Mouse (Mus musculus): ENCODE data around the gene Olfr53. TPM values are rescaled to one million over a fixed set of nuclear protein-coding genes. Genes with fewer than 3 reads are reported as not detected.
"Not testable (repeated sequence)": the region's sequence is repeated elsewhere in the genome, so short reads cannot be mapped to it uniquely, and the experiment has no call there.

The Olfr53 gene
- not detected for total RNA-seq (2021)

- intact Hi-C loops (cut with DNase I), result no loop called here
- no peak for DNase-seq (ENCODE audit: extremely low spot score in 1 of 2, low spot score in 2 of 2)
Observed at GRCm38 (mm10) chr7:140646152-140646551, at the start of gene Olfr53. Gene Olfr53 (plus strand): TSS chr7:140646452.

- DNase-seq (ENCODE audit: extremely low spot score in 1 of 2, low spot score in 2 of 2); intact Hi-C loops (cut with DNase I): not testable (repeated sequence)
Observed at GRCm38 (mm10) chr7:140600969-140601368, 45.3 kb upstream of the Olfr53 start, which contains the start of gene Olfr46. Gene Olfr46 (plus strand): TSS chr7:140601269.

GRCm38 (mm10) chr7:140628670-140629069 is 17.6 kb upstream of the Olfr53 start, which contains the start of gene Olfr61:
Gene Olfr61 (plus strand): TSS chr7:140628970.
- DNase-seq (ENCODE audit: extremely low spot score in 1 of 2, low spot score in 2 of 2); intact Hi-C loops (cut with DNase I): not testable (repeated sequence)

- DNase-seq (ENCODE audit: extremely low spot score in 1 of 2, low spot score in 2 of 2), result no peak
- intact Hi-C loops (cut with DNase I), result no loop called here
Observed at GRCm38 (mm10) chr7:140630559-140630958, 15.7 kb upstream of the Olfr53 start.

GRCm38 (mm10) chr7:140659630-140660029 is 13.4 kb downstream of the Olfr53 start, which contains the start of gene Olfr539:
Gene Olfr539 (plus strand): TSS chr7:140659930.
- intact Hi-C loops (cut with DNase I), result no loop called here
- DNase-seq (ENCODE audit: extremely low spot score in 1 of 2, low spot score in 2 of 2), result no peak

GRCm38 (mm10) chr7:140670693-140671092 is 24.4 kb downstream of the Olfr53 start:
- intact Hi-C loops (cut with DNase I); DNase-seq (ENCODE audit: extremely low spot score in 1 of 2, low spot score in 2 of 2): not testable (repeated sequence)

- DNase-seq (ENCODE audit: extremely low spot score in 1 of 2, low spot score in 2 of 2), result peak in 1 of 2 experiments; percentile 20
- intact Hi-C loops (cut with DNase I), result no loop called here
Observed at GRCm38 (mm10) chr7:140675863-140676262, 29.6 kb downstream of the Olfr53 start.

GRCm38 (mm10) chr7:140679591-140679990 is 33.3 kb downstream of the Olfr53 start:
- DNase-seq (ENCODE audit: extremely low spot score in 1 of 2, low spot score in 2 of 2); intact Hi-C loops (cut with DNase I): not testable (repeated sequence)

GRCm38 (mm10) chr7:140681651-140682050 is 35.4 kb downstream of the Olfr53 start, which contains the start of gene Olfr45:
Gene Olfr45 (plus strand): TSS chr7:140681951.
- DNase-seq (ENCODE audit: extremely low spot score in 1 of 2, low spot score in 2 of 2), result no peak
- intact Hi-C loops (cut with DNase I), result loop anchor here (2.0 kb wide), 1 partner anchor 31 kb away; no protein-coding TSS in a partner anchor

- no peak for DNase-seq (ENCODE audit: extremely low spot score in 1 of 2, low spot score in 2 of 2)
- intact Hi-C loops (cut with DNase I), result no loop called here
Observed at GRCm38 (mm10) chr7:140696967-140697366, 50.7 kb downstream of the Olfr53 start, which contains the start of gene Olfr541. Gene Olfr541 (plus strand): TSS chr7:140697267.

Other genes starting within 250 kb of the Olfr53 start
- gene Olfr531, start 243.5 kb upstream of the Olfr53 start, total RNA-seq (2021), result not detected
- not detected for gene Olfr532, start 224.8 kb upstream of the Olfr53 start, total RNA-seq (2021)
- gene Olfr533, start 183.1 kb upstream of the Olfr53 start, total RNA-seq (2021), result not detected
- not detected for gene Olfr535, start 162.2 kb upstream of the Olfr53 start, total RNA-seq (2021)
- not detected for gene Olfr536, start 139.1 kb upstream of the Olfr53 start, total RNA-seq (2021)
- gene Olfr538, start 78.6 kb upstream of the Olfr53 start, total RNA-seq (2021), result not detected
- gene Olfr46, start 45.2 kb upstream of the Olfr53 start, total RNA-seq (2021), result under 1 TPM; 0.04 to 0.06 TPM
- not detected for gene Olfr61, start 17.5 kb upstream of the Olfr53 start, total RNA-seq (2021)
- under 1 TPM; 0.04 to 0.06 TPM for gene Olfr539, start 13.5 kb downstream of the Olfr53 start, total RNA-seq (2021)
- gene Olfr45, start 35.5 kb downstream of the Olfr53 start, total RNA-seq (2021), result under 1 TPM in 1 of 2 experiments, not detected in 1; 0.10 TPM
- not detected for gene Olfr541, start 50.8 kb downstream of the Olfr53 start, total RNA-seq (2021)
- not detected for gene Cyp2e1, start 117.3 kb downstream of the Olfr53 start, total RNA-seq (2021)
- under 1 TPM in 1 of 2 experiments, not detected in 1; 0.54 TPM for gene Syce1, start 141.4 kb downstream of the Olfr53 start, total RNA-seq (2021)
- 10 to 100 TPM; 13.1 to 14.4 TPM for gene Zfp941, start 175.7 kb downstream of the Olfr53 start, total RNA-seq (2021)
- under 1 TPM in 1 of 2 experiments, not detected in 1; 0.69 TPM for gene Urah, start 188.6 kb downstream of the Olfr53 start, total RNA-seq (2021)
- not detected for gene Scgb1c1, start 199.1 kb downstream of the Olfr53 start, total RNA-seq (2021)
- not detected for gene Odf3, start 201.4 kb downstream of the Olfr53 start, total RNA-seq (2021)
- gene Gm45785, start 209.9 kb downstream of the Olfr53 start, total RNA-seq (2021), result 1 to 10 TPM in 1 of 2 experiments, under 1 TPM in 1; 0.89 to 1.1 TPM
- 10 to 100 TPM; 92.0 to 93.3 TPM for gene Ric8a, start 210.5 kb downstream of the Olfr53 start, total RNA-seq (2021)
- 10 to 100 TPM; 24.4 to 25.1 TPM for gene Bet1l, start 211.1 kb downstream of the Olfr53 start, total RNA-seq (2021)
- gene Psmd13, start 235.5 kb downstream of the Olfr53 start, total RNA-seq (2021), result 100 to 1,000 TPM; 144 to 153 TPM
- 10 to 100 TPM; 52.5 to 53.0 TPM for gene Sirt3, start 235.9 kb downstream of the Olfr53 start, total RNA-seq (2021)